Mouse (Mus musculus) forebrain, embryonic 10.5 days (tissue): ENCODE measurements at regions not wholly inside any gene's neighbourhood (a gene's known extent, or its start where the extent isn't known, plus 50 kb on each side); places are given as distances from the start of the nearest gene placed in this dataset.

ENCODE experiments used
- DNase-seq: peaks from one replicate; pipeline ENCODE4 v3.0.0-alpha.2; 2017; ENCODE audit warnings: low spot score; ENCODE audit errors: extremely low spot score
- H3K27ac ChIP-seq: fragments of 300-500 bp; sonication (generic); 2 replicates; pipeline ENCODE4 v1.5.1; 2016; ENCODE audit warnings: mild to moderate bottlenecking
- H3K27me3 ChIP-seq: fragments of 300-500 bp; sonication (generic); 2 replicates; pipeline ENCODE4 v1.6.1; 2016; ENCODE audit warnings: mild to moderate bottlenecking; ENCODE audit not compliant: poor library complexity, severe bottlenecking
- H3K36me3 ChIP-seq: fragments of 300-500 bp; sonication (generic); replicated peaks from 2 replicates; pipeline ENCODE4 v1.6.1; 2016; ENCODE audit warnings: mild to moderate bottlenecking, moderate library complexity
- H3K4me1 ChIP-seq: fragments of 300-500 bp; sonication (generic); 2 replicates; pipeline ENCODE4 v1.6.1; 2016
- H3K4me3 ChIP-seq: fragments of 300-500 bp; sonication (generic); 2 replicates; pipeline ENCODE4 v1.5.1; 2016; ENCODE audit warnings: mild to moderate bottlenecking, moderate library complexity
- H3K9me3 ChIP-seq: fragments of 300-500 bp; sonication (generic); 2 replicates; pipeline ENCODE4 v1.6.1; 2016; ENCODE audit warnings: mild to moderate bottlenecking, moderate library complexity
- WGBS: fragments of 180-500 bp; shearing (Covaris S2); methylation state at CpG from one replicate; pipeline ENCODE4 v1.1.7; 2016; 5-methylcytosine and 5-hydroxymethylcytosine counted together

DNA sequence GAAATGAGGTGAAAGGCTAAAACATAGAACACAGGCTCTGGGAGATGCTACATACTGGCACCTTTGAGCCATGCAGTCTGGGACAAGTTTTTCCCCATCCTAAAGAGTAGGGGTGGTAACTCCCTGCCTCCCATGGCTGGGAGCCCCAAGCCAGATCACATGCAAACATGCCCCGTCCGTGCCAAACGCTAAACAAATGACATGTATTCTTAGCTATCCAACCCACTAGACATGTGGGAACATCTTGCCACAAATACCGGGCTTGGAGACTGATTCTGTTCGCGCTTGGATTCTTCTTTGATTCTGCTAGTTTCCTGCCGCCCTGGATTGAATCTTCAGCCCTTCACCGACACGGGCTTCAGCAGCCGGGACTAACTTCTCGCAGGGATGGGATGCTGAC is 208.7 kb downstream of the Sox9 start:
- Histone ChIP-seq H3K27me3 (peaks cover 29% of the 10 kb centered on the region; the same call in 1 of the 2 replicates), H3K36me3 (no peaks in the 10 kb centered on the region), H3K9me3 (no peaks in the 10 kb centered on the region), H3K4me1 (peaks cover 61% of the 10 kb centered on the region), H3K4me3 (no peak overlapping the region), H3K27ac (peak overlapping the region; percentile 81)
- no peak for DNase-seq
- 83% methylated on average over 11 of the region's 11 CpGs for WGBS

DNA sequence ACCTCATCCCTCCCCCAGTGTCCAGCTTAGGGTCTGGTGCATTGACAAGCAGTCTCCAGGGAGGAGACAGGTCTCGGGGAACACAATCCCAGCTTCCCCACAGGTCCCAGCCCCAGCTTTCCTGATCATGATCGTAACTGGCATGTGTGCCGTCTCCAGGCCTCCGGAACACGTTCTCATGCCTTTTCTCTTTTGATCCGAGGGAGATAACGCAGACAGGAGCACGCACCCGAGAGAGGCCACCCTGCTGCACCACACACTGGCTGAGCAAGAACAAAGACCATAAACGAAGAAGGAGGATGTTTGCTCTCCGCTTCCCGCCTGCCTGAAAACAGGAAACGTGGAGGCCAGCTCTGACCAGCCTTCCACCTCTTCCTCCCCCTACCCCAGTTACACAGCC is 209.8 kb downstream of the Sox9 start:
- DNase-seq: no peak
- no peaks in the 10 kb centered on the region for H3K36me3 ChIP-seq
- no peaks in the 10 kb centered on the region for H3K9me3 ChIP-seq
- H3K27ac ChIP-seq: peak overlapping the region; percentile 81
- 50% methylated on average over 13 of the region's 13 CpGs for WGBS
- peaks cover 60% of the 10 kb centered on the region for H3K4me1 ChIP-seq
- no peak overlapping the region for H3K4me3 ChIP-seq
- H3K27me3 ChIP-seq: peaks cover 25% of the 10 kb centered on the region; the same call in 1 of the 2 replicates

DNA sequence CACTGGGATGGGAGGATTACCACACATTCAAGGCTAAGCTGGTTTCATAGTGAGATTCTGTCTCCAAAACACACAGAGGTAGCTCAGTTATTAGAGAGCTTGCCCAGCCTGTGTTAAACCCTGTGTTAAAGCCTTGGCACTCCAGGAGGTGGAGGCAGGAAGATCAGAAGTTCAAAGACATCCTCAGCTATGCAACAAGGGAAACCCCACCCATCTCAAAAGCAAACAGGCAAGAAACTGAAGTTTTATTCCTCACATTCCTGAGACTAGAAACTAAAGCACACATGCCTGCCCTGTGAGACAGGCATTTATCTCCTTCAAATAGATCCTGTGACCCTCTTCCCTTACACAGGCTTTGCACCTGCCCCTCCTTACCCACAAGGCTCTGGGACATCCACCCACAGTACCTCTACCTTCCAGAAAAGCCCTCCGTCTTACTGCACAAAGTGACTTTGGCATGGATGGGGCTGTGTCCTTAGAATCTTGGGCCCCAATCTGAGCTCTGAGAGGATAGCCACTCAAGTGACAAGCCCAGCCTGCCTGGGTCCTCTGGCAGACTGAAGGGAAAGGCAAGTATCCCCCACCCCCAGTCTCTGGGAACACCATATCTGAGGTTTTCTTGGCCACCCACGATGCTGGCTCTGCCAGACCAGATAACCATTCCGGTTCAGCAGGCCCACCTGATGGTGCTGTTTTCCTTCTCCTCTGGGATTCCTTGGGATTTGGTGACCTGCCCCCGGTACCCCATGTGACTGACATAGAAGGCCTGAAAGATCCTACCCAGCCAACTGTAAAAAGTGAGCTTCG is 217.0 kb downstream of the Sox9 start:
- Histone ChIP-seq H3K4me1 (peaks cover 17% of the 10 kb centered on the region), H3K36me3 (no peaks in the 10 kb centered on the region), H3K27me3 (0 out of 2 replicates have a peak, but pooled peaks cover 13% of the 10 kb centered on the region), H3K4me3 (no peak overlapping the region), H3K27ac (0 out of 2 replicates have a peak overlapping the region, but pooled peaks have one; percentile 27), H3K9me3 (no peaks in the 10 kb centered on the region)
- DNase-seq: no peak
- 54% methylated on average over 5 of the region's 5 CpGs for WGBS

DNA sequence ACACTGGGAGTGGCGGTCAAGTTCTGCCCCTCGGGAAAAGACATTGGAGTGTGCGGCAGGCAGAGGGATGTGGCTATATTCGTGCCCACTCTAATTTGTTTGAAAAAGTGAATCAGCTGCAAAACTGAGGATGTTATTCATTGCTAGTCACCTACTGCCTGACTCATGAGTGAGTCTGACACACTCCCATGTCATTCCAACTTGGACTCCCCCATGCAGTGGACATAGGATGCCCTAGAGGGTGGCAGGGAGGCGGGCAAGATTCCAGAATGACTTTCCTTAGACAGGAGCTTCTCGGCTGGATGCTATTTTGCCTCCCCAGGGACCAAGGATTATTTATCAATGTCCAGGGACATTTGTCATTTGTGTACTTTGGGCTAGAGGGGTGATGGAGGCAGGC is 219.0 kb downstream of the Sox9 start:
- DNase-seq: no peak
- H3K36me3 ChIP-seq: no peaks in the 10 kb centered on the region
- no peak overlapping the region for H3K27ac ChIP-seq
- H3K9me3 ChIP-seq: no peaks in the 10 kb centered on the region
- 0 out of 2 replicates have a peak, but pooled peaks cover 13% of the 10 kb centered on the region for H3K27me3 ChIP-seq
- H3K4me3 ChIP-seq: no peak overlapping the region
- H3K4me1 ChIP-seq: peaks cover 21% of the 10 kb centered on the region
- 93% methylated on average over 6 of the region's 6 CpGs for WGBS

DNA sequence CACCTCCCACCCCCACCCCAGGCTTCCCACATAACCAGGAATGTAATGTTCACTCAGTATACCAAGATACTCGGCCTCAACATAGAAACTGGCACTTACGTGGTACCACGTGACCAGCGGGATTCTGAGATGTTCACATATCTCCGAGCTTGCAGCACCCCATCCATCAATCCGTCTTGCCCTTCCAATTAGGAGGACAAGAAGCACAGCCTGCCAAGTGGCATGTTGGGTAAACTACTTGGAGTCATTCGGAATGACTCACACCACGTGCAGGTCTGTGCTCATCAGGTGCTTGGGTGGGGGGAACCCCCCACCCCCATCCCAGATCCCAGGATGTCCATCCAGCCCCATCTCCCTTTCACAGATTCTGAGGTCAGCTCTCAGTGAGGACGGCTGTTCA is 223.9 kb downstream of the Sox9 start:
- no peak for DNase-seq
- no peak overlapping the region for H3K4me3 ChIP-seq
- WGBS: 89% methylated on average over 9 of the region's 9 CpGs

DNA sequence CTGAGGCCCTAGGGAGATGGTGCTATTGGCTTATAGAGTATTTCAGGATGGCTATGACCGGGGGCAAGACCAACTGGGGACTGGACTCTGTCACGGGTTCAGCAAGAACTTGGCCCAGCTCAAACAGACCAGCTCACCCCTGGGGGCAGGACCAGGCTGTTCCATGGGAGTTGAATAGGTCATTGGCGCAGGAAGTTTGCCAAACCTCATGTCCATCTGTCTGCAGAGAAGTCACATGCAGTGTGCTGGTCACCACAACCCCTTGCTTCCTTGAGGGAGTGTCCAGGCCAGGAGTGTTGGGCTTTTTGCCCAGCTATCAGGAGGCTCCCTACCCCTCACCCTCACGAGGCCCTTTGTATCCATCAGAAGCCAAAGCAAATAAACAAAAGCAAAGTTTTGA is 226.5 kb downstream of the Sox9 start:
- Histone ChIP-seq H3K36me3 (no peaks in the 10 kb centered on the region), H3K4me1 (peaks cover 6% of the 10 kb centered on the region), H3K27ac (no peak overlapping the region), H3K4me3 (no peak overlapping the region), H3K27me3 (peaks cover 11% of the 10 kb centered on the region; the same call in 1 of the 2 replicates), H3K9me3 (no peaks in the 10 kb centered on the region)
- no peak for DNase-seq
- 87% methylated on average over 4 of the region's 4 CpGs for WGBS

More for the DNA sequence above, 223.9 kb downstream of the Sox9 start:
- Histone ChIP-seq H3K4me1 (0 out of 2 replicates have a peak, but pooled peaks cover 4% of the 10 kb centered on the region), H3K9me3 (no peaks in the 10 kb centered on the region), H3K27ac (no peak overlapping the region), H3K36me3 (no peaks in the 10 kb centered on the region), H3K27me3 (no peaks in the 10 kb centered on the region)

DNA sequence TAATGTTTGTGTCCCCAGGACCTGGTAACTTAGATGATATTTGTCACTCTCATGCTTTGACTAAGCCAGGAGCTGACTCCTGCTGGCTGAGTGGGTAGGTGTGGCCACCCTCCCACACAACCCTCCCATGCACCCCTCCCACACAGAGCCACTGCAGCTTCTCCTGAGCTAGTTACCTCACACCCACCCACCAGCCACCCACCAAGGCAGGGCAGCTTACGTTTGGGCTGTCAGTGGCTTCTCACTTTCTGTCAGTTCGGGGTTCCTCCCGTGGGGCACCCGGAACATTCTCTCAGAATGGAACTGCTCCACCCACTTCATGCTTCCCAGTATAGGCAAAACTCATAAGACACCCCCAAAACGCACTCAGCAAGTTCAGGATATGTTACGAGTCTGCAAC is 227.4 kb downstream of the Sox9 start:
- Histone ChIP-seq H3K36me3 (no peaks in the 10 kb centered on the region), H3K4me3 (no peak overlapping the region), H3K27me3 (peaks cover 11% of the 10 kb centered on the region; the same call in 1 of the 2 replicates), H3K9me3 (no peaks in the 10 kb centered on the region), H3K4me1 (peaks cover 15% of the 10 kb centered on the region), H3K27ac (peak overlapping the region; percentile 20; the same call in 1 of the 2 replicates)
- DNase-seq: no peak
- WGBS: 95% methylated on average over 6 of the region's 6 CpGs

DNA sequence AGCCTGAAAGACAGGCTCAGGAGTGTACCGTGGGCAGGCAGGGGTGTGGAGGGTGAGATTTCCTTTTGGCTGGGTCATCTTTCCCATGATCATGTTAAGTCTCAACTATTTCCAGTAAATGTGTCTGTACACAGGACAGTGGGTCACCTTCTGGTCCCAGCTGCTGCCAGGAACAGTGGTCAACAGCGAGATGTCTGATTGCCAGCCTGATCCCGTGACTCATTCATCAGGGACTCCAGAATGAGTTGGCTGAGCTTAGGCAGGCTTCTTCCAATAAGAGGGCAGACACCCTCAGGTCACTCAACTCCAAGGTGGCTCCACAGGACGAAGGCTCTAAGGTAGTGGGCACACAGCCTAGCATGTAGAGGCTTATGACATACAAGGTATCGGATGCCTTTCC is 228.9 kb downstream of the Sox9 start:
- H3K9me3 ChIP-seq: no peaks in the 10 kb centered on the region
- H3K36me3 ChIP-seq: no peaks in the 10 kb centered on the region
- peaks cover 11% of the 10 kb centered on the region; the same call in 1 of the 2 replicates for H3K27me3 ChIP-seq
- WGBS: 92% methylated on average over 5 of the region's 5 CpGs
- no peak for DNase-seq
- H3K27ac ChIP-seq: no peak overlapping the region
- H3K4me3 ChIP-seq: no peak overlapping the region
- H3K4me1 ChIP-seq: peaks cover 26% of the 10 kb centered on the region

DNA sequence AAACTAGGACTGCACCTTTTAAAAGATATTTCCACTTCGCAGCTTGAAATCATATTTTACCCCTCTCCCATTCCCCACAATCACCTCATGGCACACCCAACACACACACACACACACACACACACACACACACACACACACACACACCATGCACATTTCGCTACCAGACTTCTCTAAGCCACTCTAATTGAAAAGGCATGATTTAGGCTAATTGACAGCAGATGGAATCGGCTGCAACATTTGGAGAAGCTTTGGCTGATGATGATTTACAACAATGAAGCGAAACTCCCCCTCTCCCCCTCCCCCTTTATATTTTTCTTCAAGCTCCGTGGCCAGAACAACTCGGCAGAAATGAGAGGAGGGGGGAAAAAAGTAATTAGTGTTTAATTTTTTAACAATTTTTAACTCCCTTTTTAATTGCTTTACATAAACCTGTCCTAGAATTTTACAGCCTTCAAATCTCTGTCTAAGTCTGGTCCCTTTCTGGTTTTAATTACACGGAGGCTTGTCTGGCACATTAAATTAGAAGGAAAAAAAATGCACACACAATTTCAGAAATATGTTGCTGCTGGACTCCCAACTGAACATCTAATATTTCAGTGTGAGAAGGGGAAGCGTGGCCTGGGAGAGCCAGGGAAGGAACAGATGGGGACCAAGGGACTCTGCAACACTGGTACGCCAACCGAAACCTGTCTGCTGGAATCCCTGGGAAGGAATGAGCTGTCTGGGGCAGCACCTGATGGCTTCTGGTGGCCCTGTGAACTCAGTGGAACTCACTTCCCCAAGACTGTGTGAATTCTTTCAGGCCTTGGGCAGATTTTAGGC is 232.4 kb downstream of the Sox9 start:
- DNase-seq: no peak
- peaks cover 11% of the 10 kb centered on the region; the same call in 1 of the 2 replicates for H3K27me3 ChIP-seq
- H3K4me3 ChIP-seq: no peak overlapping the region
- no peaks in the 10 kb centered on the region for H3K9me3 ChIP-seq
- H3K4me1 ChIP-seq: peaks cover 59% of the 10 kb centered on the region
- H3K27ac ChIP-seq: peak overlapping the region; percentile 70
- no peaks in the 10 kb centered on the region for H3K36me3 ChIP-seq
- 48% methylated on average over 10 of the region's 10 CpGs for WGBS

DNA sequence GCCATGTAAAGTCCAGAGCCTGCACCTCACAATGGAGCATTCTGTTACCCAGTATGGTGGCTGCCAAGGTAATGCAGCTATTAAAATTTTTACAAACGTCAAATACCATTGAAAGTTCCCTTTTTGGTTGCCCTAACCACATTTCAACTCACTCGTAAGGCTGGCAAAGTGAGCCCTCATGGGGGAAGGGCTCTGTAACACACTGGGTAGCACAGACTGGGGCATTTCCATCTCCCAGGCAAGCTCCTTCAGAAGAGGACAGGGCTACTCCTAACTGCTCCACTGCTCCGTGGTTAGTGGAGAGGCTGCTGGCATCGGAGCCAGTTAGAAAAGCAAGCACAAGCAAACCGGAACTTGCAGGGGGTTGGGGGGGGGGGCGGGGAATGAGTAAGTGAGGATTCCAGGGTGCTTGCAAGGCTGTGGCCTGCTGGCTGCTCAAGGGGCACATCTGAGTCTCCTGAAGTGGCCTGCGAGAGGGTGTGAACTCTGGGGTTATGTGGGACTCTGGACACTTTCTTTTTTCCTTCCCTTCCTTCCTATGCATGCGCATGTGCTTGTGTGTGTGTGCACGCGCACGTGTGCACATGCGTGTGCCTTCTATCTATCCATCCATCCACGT is 233.8 kb downstream of the Sox9 start:
- Histone ChIP-seq H3K27me3 (peaks cover 11% of the 10 kb centered on the region; the same call in 1 of the 2 replicates), H3K4me1 (peaks cover 73% of the 10 kb centered on the region), H3K9me3 (no peaks in the 10 kb centered on the region), H3K4me3 (no peak overlapping the region), H3K36me3 (no peaks in the 10 kb centered on the region), H3K27ac (peak overlapping the region; percentile 86)
- DNase-seq: no peak
- 58% methylated on average over 13 of the region's 13 CpGs for whole genome bisulfite sequencing

DNA sequence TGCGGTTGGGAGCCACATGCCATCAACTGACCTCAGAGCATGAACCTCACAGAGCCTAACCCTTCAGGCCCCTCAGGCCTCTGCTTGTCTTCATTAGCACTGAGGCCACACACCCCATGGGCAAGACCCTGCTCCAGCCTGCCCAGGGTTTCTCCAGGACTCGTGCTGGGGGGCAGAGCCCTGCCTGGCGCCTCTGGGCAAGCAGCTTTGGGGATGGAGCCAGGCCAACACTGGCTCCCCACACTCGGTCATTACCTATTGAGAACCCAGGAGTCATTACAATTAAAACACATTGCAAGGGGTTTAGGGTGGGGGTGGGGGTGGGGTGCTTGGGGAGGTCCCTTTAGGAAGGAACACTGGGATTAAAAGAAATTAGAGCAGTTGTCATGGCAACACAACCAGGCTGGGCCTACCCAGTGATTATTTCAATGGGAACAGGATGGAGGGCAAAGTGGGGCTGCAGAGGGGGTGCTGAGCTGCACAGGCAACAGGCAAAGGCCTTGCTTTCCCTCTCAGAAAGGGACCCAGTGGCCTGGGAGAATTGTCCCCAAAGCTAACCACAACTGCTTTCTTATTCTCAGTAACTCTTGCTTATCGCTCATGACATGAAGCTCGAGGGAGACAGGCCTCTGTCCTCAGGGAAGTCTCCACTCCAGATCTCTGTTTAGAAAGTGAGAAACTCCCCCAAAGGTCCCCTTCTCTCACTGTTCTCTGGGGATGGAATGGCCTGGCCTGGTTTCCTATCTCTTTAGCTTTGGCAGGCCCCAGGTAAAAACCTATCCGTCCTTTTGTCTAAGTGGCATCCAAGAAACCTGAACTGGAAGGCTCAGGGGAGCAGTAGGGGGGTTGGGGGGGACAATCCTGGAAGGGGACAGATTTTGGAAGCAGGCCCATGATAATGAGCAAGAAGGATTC is 235.0 kb downstream of the Sox9 start:
- H3K4me3 ChIP-seq: peak overlapping the region; percentile 20; the same call in 1 of the 2 replicates
- H3K27me3 ChIP-seq: peaks cover 6% of the 10 kb centered on the region; the same call in 1 of the 2 replicates
- peaks cover 85% of the 10 kb centered on the region for H3K4me1 ChIP-seq
- 16% methylated on average over 7 of the region's 7 CpGs for WGBS
- no peaks in the 10 kb centered on the region for H3K36me3 ChIP-seq
- H3K9me3 ChIP-seq: no peaks in the 10 kb centered on the region
- peak overlapping the region; percentile 86 for H3K27ac ChIP-seq
- DNase-seq: peak; percentile 69

DNA sequence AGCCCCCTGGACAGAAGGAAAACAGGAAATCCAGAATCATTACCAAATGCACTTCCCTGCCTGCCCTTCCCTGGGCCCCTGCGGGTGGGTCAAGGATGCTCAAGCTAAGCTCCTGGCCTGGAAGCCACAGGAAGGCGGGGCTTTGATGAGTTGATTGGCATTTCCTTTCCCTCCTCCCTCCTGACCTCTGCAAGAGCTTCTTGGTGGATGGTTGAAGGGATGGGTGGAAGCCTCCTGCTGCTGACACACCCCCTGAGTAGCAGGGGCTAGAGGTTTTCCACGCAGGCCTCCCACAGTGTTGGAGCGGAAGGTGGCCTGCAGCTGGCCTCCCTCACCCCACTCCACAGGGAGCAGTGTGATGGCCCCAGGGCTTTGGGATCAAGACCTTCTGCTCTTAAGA is 239.5 kb downstream of the Sox9 start:
- H3K4me1 ChIP-seq: peaks cover 57% of the 10 kb centered on the region
- H3K27ac ChIP-seq: peak overlapping the region; percentile 62
- H3K36me3 ChIP-seq: no peaks in the 10 kb centered on the region
- peak; percentile 45 for DNase-seq
- WGBS: 40% methylated on average over 4 of the region's 4 CpGs
- no peaks in the 10 kb centered on the region for H3K27me3 ChIP-seq
- peaks cover 7% of the 10 kb centered on the region for H3K9me3 ChIP-seq
- H3K4me3 ChIP-seq: no peak overlapping the region
